9 mouse cellular contexts compared by ENCODE assay signal in the genomic region with DNA sequence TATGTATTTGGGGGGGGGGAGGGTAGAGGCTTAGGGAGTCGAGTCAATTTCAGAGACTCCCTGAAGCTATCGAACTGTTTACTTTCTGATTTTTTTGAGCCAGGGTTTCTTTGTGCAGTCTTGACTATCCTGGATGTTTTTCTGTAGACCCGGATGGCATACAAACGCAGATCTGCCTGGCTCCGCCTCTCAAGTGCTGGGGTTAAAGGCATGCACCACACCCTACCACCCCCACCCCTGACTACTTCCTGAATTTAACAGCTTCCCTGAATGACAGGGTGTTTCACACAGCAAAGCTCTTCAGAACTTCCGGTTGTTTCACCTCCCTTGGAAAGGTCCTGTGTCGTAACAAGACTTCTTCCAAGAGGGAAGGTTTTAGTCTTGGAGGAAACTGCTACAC. TPM values are rescaled to one million over a fixed set of nuclear protein-coding genes. Genes with fewer than 3 reads are reported as not detected.
DNase-seq lines count a peak whose midpoint lies in the region; ATAC-seq lines count a peak whose summit lies in the region.
"Had no signal": no experiment of that assay in that cellular context is flagged by ENCODE, and none has a peak within 500 bp of the region (broad histone marks: within the 10 kb centered on the region; RNA-seq: fewer than 3 reads in every experiment).

No protein-coding gene starts in this region.

- ATAC-seq in forebrain, embryonic 11.5 days (replicated peaks; ENCODE audit: low FRiP score), result no peak

- intact Hi-C loops in gastrocnemius, postnatal 36 days (cut with DNase I), result no loop called here

- H3K9me3 ChIP-seq in forebrain, embryonic 11.5 days (ENCODE audit: control insufficient read depth, low read length), result no peaks in the 10 kb centered on the region

- DNase-seq in 3T3-L1 (ENCODE audit: low read depth, low spot score), result peak; percentile 17
- peak; percentile 90 for DNase-seq in ES-CJ7 (ENCODE audit: low read depth, low spot score)
- peak; percentile 16 to 35 for DNase-seq in kidney, postnatal 36 days
- DNase-seq in monocyte, adult 2 months (ENCODE audit: low read depth in 1 of 2, low spot score in 2 of 2), result peak; percentile 10 to 29
- no peak for DNase-seq in Muller cell, postnatal 12 days (ENCODE audit: inconsistent ontology term)
- no peak for DNase-seq in forebrain, embryonic 11.5 days (ENCODE audit: low spot score)
- no peak for DNase-seq in cerebellum, adult 8-10 months
- DNase-seq in gastrocnemius, postnatal 36 days, result no peak
- DNase-seq: cerebellum, adult 11-12 months had no signal

- H3K27me3 ChIP-seq in forebrain, embryonic 11.5 days (ENCODE audit: control insufficient read depth, insufficient read depth, low read length), result no peaks in the 10 kb centered on the region

- WGBS in forebrain, embryonic 11.5 days, result 63% methylated on average over 7 of the region's 7 CpGs

- no peaks in the 10 kb centered on the region for H3K36me3 ChIP-seq in forebrain, embryonic 11.5 days (ENCODE audit: control insufficient read depth, insufficient read depth, low read length)

- H3K4me1 ChIP-seq in forebrain, embryonic 11.5 days (replicated peaks; ENCODE audit: control insufficient read depth, insufficient read depth, low read length), result no peaks in the 10 kb centered on the region

- no peak overlapping the region for H3K9ac ChIP-seq in forebrain, embryonic 11.5 days (ENCODE audit: low read length)

- no peak overlapping the region for H3K4me3 ChIP-seq in forebrain, embryonic 11.5 days (ENCODE audit: low read depth, low read length)

- no peak overlapping the region for H3K4me2 ChIP-seq in forebrain, embryonic 11.5 days (ENCODE audit: low read depth, low read length, severe bottlenecking)

- no peak overlapping the region for H3K27ac ChIP-seq in forebrain, embryonic 11.5 days (ENCODE audit: low read depth, low read length)

RNA-seq across cellular contexts. Expression of gene Utp14a, which starts 22.2 kb away (rescaled TPM):
- 25.7 and 25.9 TPM in 2 replicates for polyA plus RNA-seq in forebrain, embryonic 11.5 days (2014; fragmentation: Nextera tagmentation; extraction: Ambion mirVana)
- 10 to 100 TPM in 1 of 2 experiments, 1 to 10 TPM in 1; 9.3 to 15.3 TPM for total RNA-seq in gastrocnemius, postnatal 36 days (2021)

RNA-seq across cellular contexts. Expression of gene Zdhhc9, which starts 25.7 kb away (rescaled TPM):
- 4.0 and 4.2 TPM in 2 replicates for polyA plus RNA-seq in forebrain, embryonic 11.5 days (2014; fragmentation: Nextera tagmentation; extraction: Ambion mirVana)
- total RNA-seq in gastrocnemius, postnatal 36 days (2021), result 1 to 10 TPM; 6.9 to 7.1 TPM

Comparison
In these comparisons a context has a peak if more than half of its experiments do, and no peak if none do; other contexts are left out.
1. DNase-seq: peak in 3T3-L1 (single experiment), ES-CJ7 (single experiment), kidney, postnatal 36 days (2 of 2) and monocyte, adult 2 months (2 of 2); none in Muller cell, postnatal 12 days (single experiment), forebrain, embryonic 11.5 days (single experiment), cerebellum, adult 8-10 months (single experiment) and gastrocnemius, postnatal 36 days (0 of 2).